Mouse (Mus musculus) spleen, postnatal 10 days (tissue): ENCODE data around the gene Bicc1.

ENCODE experiments used
- DNase-seq, 2 experiments: peaks; one replicate each; pipeline ENCODE4 v3.0.0; 2021 to 2022; ENCODE audit warnings: low spot score in 2 of 2

The Bicc1 gene

GRCm38 (mm10) chr10:71158940-71159675 lies 392 bp downstream of the Bicc1 start:
- no peak for DNase-seq

- no peak for DNase-seq
These were observed 2.9 kb downstream of the Bicc1 start for GRCm38 (mm10) chr10:71156569-71156968.

- no peak for DNase-seq
These were observed 5.9 kb downstream of the Bicc1 start for GRCm38 (mm10) chr10:71153610-71154009.

- no peak for DNase-seq
These were observed 6.4 kb downstream of the Bicc1 start for GRCm38 (mm10) chr10:71153138-71153537.

GRCm38 (mm10) chr10:71150486-71150885 lies 9.0 kb downstream of the Bicc1 start:
- no peak for DNase-seq

- DNase-seq: no peak
These were observed 10.4 kb downstream of the Bicc1 start for GRCm38 (mm10) chr10:71148951-71149603.

GRCm38 (mm10) chr10:71148226-71148625 lies 11.3 kb downstream of the Bicc1 start:
- no peak for DNase-seq

- no peak for DNase-seq
These were observed 12.6 kb downstream of the Bicc1 start for GRCm38 (mm10) chr10:71146681-71147615.

GRCm38 (mm10) chr10:71145801-71146200 lies 13.7 kb downstream of the Bicc1 start:
- DNase-seq: no peak

GRCm38 (mm10) chr10:71144191-71144590 lies 15.3 kb downstream of the Bicc1 start:
- no peak for DNase-seq

- no peak for DNase-seq
These were observed 16.9 kb downstream of the Bicc1 start for GRCm38 (mm10) chr10:71142568-71142967.

- no peak for DNase-seq
These were observed 19.1 kb downstream of the Bicc1 start for GRCm38 (mm10) chr10:71140281-71140845.

GRCm38 (mm10) chr10:71138852-71139197 lies 20.7 kb downstream of the Bicc1 start:
- DNase-seq: no peak

GRCm38 (mm10) chr10:71138132-71138851 lies 21.2 kb downstream of the Bicc1 start:
- DNase-seq: no peak

GRCm38 (mm10) chr10:71137606-71138005 lies 21.9 kb downstream of the Bicc1 start:
- DNase-seq: no peak

GRCm38 (mm10) chr10:71131333-71131732 lies 28.2 kb downstream of the Bicc1 start:
- no peak for DNase-seq

- DNase-seq: no peak
These were observed 29.2 kb downstream of the Bicc1 start for GRCm38 (mm10) chr10:71130261-71130660.

- DNase-seq: no peak
These were observed 31.6 kb downstream of the Bicc1 start for GRCm38 (mm10) chr10:71127951-71128331.

GRCm38 (mm10) chr10:71127278-71127950 lies 32.1 kb downstream of the Bicc1 start:
- DNase-seq: no peak

GRCm38 (mm10) chr10:71123974-71124373 lies 35.5 kb downstream of the Bicc1 start:
- DNase-seq: no peak

GRCm38 (mm10) chr10:71123395-71123794 lies 36.1 kb downstream of the Bicc1 start:
- DNase-seq: no peak
